Mouse (Mus musculus) layer of hippocampus, postnatal 10 days (tissue): ENCODE data around the gene Lpp. TPM values are rescaled to one million over a fixed set of nuclear protein-coding genes. Genes with fewer than 3 reads are reported as not detected.
A peak's percentile ranks its signal among the peaks of the same experiment; 100 is the strongest.

Source experiments
- DNase-seq, 2 experiments: peaks; one replicate each; pipeline ENCODE4 v3.0.0; 2021; ENCODE audit warnings: low spot score in 2 of 2
- total RNA-seq, 2 experiments: library from RNA; stranded (reverse); gene quantifications; 2 replicates each; pipeline ENCODE4 v1.2.3; 2021

The Lpp gene
- total RNA-seq, 2 experiments from 2014 or later = 10.9 to 11.2 TPM

GRCm38 (mm10) chr16:24859509-24860140, 466.3 kb downstream of the Lpp start:
- no peak for DNase-seq

- DNase-seq = no peak
Observed at GRCm38 (mm10) chr16:24860445-24860844, 467.1 kb downstream of the Lpp start.

GRCm38 (mm10) chr16:24861374-24861773, 468.1 kb downstream of the Lpp start:
- no peak for DNase-seq

GRCm38 (mm10) chr16:24874235-24874634, 480.9 kb downstream of the Lpp start:
- no peak for DNase-seq

GRCm38 (mm10) chr16:24875661-24876060, 482.4 kb downstream of the Lpp start:
- DNase-seq = no peak

- DNase-seq = no peak
Observed at GRCm38 (mm10) chr16:24878977-24879376, 485.7 kb downstream of the Lpp start.

- DNase-seq = peak in 1 of 2 experiments; percentile 8
Observed at GRCm38 (mm10) chr16:24880698-24881097, 487.4 kb downstream of the Lpp start.

- no peak for DNase-seq
Observed at GRCm38 (mm10) chr16:24881981-24882775, 488.9 kb downstream of the Lpp start.

GRCm38 (mm10) chr16:24884017-24884416, 490.7 kb downstream of the Lpp start:
- DNase-seq = no peak

GRCm38 (mm10) chr16:24886346-24886745, 493.0 kb downstream of the Lpp start:
- no peak for DNase-seq

- no peak for DNase-seq
Observed at GRCm38 (mm10) chr16:24886943-24887342, 493.6 kb downstream of the Lpp start.

GRCm38 (mm10) chr16:24891453-24891852, 498.1 kb downstream of the Lpp start:
- no peak for DNase-seq

GRCm38 (mm10) chr16:24895160-24895559, 501.9 kb downstream of the Lpp start:
- DNase-seq = no peak

- no peak for DNase-seq
Observed at GRCm38 (mm10) chr16:24897641-24898040, 504.3 kb downstream of the Lpp start.

- DNase-seq = no peak
Observed at GRCm38 (mm10) chr16:24900241-24900796, 507.0 kb downstream of the Lpp start.

- DNase-seq = no peak
Observed at GRCm38 (mm10) chr16:24901139-24901859, 508.0 kb downstream of the Lpp start.

- no peak for DNase-seq
Observed at GRCm38 (mm10) chr16:24902111-24902510, 508.8 kb downstream of the Lpp start.

GRCm38 (mm10) chr16:24908926-24909325, 515.6 kb downstream of the Lpp start:
- no peak for DNase-seq

- no peak for DNase-seq
Observed at GRCm38 (mm10) chr16:24910321-24910720, 517.0 kb downstream of the Lpp start.

GRCm38 (mm10) chr16:24910834-24911233, 517.5 kb downstream of the Lpp start:
- DNase-seq = no peak

- DNase-seq = no peak
Observed at GRCm38 (mm10) chr16:24912381-24912780, 519.1 kb downstream of the Lpp start.

GRCm38 (mm10) chr16:24913021-24913420, 519.7 kb downstream of the Lpp start:
- no peak for DNase-seq
